Mouse (Mus musculus): Measurements from ENCODE around the gene Psors1c2.

The Psors1c2 gene

GRCm38 (mm10) chr17:35567767-35568166 is 34.8 kb downstream of the Psors1c2 start:
- no peak for DNase-seq

- DNase-seq: no peak
These were observed 36.3 kb downstream of the Psors1c2 start for GRCm38 (mm10) chr17:35569091-35569944.

- no peak for DNase-seq
These were observed 37.8 kb downstream of the Psors1c2 start for GRCm38 (mm10) chr17:35570836-35571235.

- no peak for DNase-seq
These were observed 38.5 kb downstream of the Psors1c2 start for GRCm38 (mm10) chr17:35571477-35571876.

GRCm38 (mm10) chr17:35578211-35578610 is 45.2 kb downstream of the Psors1c2 start:
- peak in 1 of 2 experiments; percentile 35 for DNase-seq

- DNase-seq: no peak
These were observed 49.9 kb downstream of the Psors1c2 start for GRCm38 (mm10) chr17:35582900-35583299.
